Mouse (Mus musculus) forebrain, embryonic 10.5 days (tissue): ENCODE data around the gene Hoxb1. TPM values are rescaled to one million over a fixed set of nuclear protein-coding genes. Genes with fewer than 3 reads are reported as not detected.
A peak's percentile ranks its signal among the peaks of the same experiment; 100 is the strongest.

Source experiments
- DNase-seq: peaks from one replicate; pipeline ENCODE4 v3.0.0-alpha.2; 2017; ENCODE audit warnings: low spot score; ENCODE audit errors: extremely low spot score
- H3K27ac ChIP-seq: fragments of 300-500 bp; sonication (generic); 2 replicates; pipeline ENCODE4 v1.5.1; 2016; ENCODE audit warnings: mild to moderate bottlenecking
- H3K27me3 ChIP-seq: fragments of 300-500 bp; sonication (generic); 2 replicates; pipeline ENCODE4 v1.6.1; 2016; ENCODE audit warnings: mild to moderate bottlenecking; ENCODE audit not compliant: poor library complexity, severe bottlenecking
- H3K36me3 ChIP-seq: fragments of 300-500 bp; sonication (generic); replicated peaks from 2 replicates; pipeline ENCODE4 v1.6.1; 2016; ENCODE audit warnings: mild to moderate bottlenecking, moderate library complexity
- H3K4me1 ChIP-seq: fragments of 300-500 bp; sonication (generic); 2 replicates; pipeline ENCODE4 v1.6.1; 2016
- H3K4me3 ChIP-seq: fragments of 300-500 bp; sonication (generic); 2 replicates; pipeline ENCODE4 v1.5.1; 2016; ENCODE audit warnings: mild to moderate bottlenecking, moderate library complexity
- H3K9me3 ChIP-seq: fragments of 300-500 bp; sonication (generic); 2 replicates; pipeline ENCODE4 v1.6.1; 2016; ENCODE audit warnings: mild to moderate bottlenecking, moderate library complexity
- WGBS: fragments of 180-500 bp; shearing (Covaris S2); methylation state at CpG from one replicate; pipeline ENCODE4 v1.1.7; 2016; 5-methylcytosine and 5-hydroxymethylcytosine counted together
- polyA plus RNA-seq: library from polyadenylated mRNA; unstranded; fragments of >200 nt; fragmentation: Nextera tagmentation; extraction: Ambion mirVana; gene quantifications from 2 replicates; pipeline ENCODE4 v1.2.1, GENCODE M21; 2016

Gene Hoxb1
- polyA plus RNA-seq, 1 experiment from 2014 or later, result not detected

DNA sequence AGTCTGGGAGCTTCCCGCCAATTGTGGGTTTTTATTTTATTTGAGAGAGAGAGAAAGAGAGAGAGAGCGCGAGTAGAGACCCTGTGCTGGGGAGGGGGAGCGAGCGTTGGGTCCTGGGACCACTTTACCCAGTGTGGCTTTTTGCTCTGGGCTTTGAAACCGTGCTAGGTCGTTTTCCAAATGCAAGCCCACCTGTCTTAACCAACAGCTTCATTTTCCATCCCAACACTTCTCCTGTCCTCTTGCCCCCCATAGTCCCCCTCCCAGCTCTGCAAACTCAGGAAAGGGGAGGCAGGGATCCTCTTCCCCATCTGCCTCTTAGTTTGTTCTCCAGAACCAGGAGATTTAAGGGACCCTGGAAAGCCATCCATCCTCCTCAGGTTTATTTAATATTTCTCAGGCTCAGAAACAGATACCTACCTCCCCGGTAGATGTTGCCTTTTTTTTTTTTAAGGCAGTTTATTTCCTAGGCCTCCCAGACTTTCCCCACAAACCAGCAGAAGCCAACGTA is 10.7 kb upstream of the Hoxb1 start:
- H3K27me3 ChIP-seq, result peaks cover 99% of the 10 kb centered on the region
- H3K36me3 ChIP-seq, result no peaks in the 10 kb centered on the region
- no peaks in the 10 kb centered on the region for H3K9me3 ChIP-seq
- H3K4me1 ChIP-seq, result peaks cover 22% of the 10 kb centered on the region
- peak; percentile 25 for DNase-seq
- WGBS, result 2% methylated on average over 9 of the region's 9 CpGs
- H3K27ac ChIP-seq, result no peak overlapping the region
- H3K4me3 ChIP-seq, result peak overlapping the region; percentile 44

DNA sequence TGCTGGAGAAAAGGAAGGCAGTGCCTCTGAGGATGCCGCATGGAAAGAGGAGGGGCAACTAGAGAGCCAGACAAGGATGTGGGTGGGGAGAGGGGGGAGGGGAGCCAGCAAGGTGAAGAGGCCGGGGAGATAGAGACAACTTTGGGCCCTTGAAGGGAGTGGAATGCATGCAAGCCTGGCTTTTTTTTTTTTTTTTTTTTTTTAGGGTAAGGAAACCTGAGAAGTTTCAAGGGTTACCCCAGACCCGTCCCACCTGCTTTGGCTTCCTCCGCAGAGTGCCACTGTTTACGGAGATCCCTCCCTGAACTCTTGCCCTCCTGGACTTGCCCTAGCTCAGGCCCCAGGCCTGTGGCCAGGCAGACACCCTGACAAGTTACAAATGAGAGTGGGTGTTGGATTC is 1.7 kb upstream of the Hoxb1 start:
- Histone ChIP-seq H3K27me3 (peaks cover 99% of the 10 kb centered on the region), H3K27ac (no peak overlapping the region), H3K36me3 (no peaks in the 10 kb centered on the region), H3K4me3 (no peak overlapping the region), H3K9me3 (no peaks in the 10 kb centered on the region), H3K4me1 (peaks cover 6% of the 10 kb centered on the region; the same call in 1 of the 2 replicates)
- WGBS, result 0% methylated on average over 5 of the region's 5 CpGs
- DNase-seq, result no peak

DNA sequence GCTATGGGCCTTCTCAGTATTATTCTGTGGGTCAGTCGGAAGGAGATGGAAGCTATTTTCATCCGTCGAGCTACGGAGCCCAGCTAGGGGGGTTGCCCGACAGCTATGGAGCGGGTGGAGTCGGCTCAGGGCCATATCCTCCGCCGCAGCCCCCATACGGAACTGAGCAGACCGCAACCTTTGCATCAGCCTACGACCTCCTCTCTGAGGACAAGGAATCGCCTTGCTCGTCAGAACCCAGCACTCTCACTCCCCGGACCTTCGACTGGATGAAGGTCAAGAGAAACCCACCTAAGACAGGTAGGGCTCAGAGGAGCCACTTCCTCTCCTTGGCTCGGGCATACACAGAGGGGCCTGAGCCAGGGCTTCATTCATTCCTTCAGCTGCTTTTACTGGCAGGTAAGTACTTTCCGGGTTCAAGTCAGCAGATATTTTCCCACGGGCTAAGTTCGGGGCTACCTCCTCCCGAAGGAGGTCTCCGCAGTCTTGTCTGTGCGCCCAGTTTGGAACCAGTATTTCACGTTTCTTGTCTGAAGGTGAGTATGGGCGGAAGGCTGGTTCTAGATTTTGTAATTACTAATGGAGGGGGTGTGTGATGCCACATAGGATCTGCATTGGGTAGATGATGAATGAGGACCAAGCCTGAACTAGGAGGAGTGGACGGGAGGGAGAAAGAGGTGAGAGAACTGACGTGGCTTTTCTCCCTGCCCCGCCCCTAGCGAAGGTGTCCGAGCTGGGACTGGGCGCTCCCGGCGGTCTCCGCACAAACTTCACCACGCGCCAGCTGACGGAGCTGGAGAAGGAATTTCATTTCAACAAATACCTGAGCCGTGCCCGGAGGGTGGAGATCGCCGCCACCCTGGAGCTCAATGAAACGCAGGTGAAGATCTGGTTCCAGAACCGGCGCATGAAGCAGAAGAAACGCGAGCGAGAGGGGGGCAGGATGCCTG is 815 bp downstream of the Hoxb1 start:
- no peaks in the 10 kb centered on the region for H3K36me3 ChIP-seq
- peaks cover 100% of the 10 kb centered on the region for H3K27me3 ChIP-seq
- no peak for DNase-seq
- no peak overlapping the region for H3K4me3 ChIP-seq
- 1% methylated on average over 47 of the region's 47 CpGs for WGBS
- no peak overlapping the region for H3K27ac ChIP-seq
- no peaks in the 10 kb centered on the region for H3K9me3 ChIP-seq
- peaks cover 6% of the 10 kb centered on the region; the same call in 1 of the 2 replicates for H3K4me1 ChIP-seq

DNA sequence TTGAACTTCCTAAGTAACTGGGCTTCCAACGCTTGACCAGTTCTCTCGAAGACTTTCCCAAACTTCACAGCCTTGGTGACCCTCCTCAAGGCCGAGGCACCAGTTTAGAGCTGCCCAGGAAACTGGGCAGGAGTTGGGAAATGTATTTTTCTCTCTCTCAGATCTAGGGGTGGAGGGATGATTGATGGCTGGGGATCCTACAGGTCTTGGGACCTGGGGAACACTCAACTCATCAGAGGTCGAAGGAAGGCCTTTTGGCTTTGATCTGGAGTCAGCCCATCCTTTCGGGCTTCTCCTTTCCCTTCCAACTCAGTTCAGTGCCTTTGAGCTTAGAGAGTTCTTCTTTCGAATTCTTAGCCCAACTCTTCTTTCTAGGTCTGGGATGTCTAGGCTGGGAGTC is 1.6 kb downstream of the Hoxb1 start:
- Histone ChIP-seq H3K4me3 (no peak overlapping the region), H3K9me3 (no peaks in the 10 kb centered on the region)
- 11% methylated on average over 6 of the region's 6 CpGs for WGBS

DNA sequence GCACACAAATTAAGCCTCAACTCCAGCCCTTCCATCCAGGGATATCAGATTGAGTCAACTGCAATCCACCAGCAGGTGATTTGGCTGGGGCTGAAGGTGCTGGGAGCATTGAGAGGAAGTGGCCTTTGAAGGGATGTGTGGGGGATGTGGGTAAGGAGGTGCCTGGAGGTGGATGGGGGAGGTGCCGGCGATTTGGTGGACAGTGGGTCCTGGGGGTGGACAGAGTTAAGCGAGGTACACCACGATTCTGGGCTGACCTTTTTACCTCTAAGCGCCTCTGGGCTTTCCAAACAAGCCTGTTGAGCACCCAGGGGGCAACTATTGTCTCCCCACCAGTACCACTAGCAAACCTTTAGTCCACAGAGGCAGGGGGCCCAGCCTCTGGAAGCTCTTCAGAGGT is 3.1 kb downstream of the Hoxb1 start:
- DNase-seq, result no peak
- no peak overlapping the region for H3K27ac ChIP-seq
- H3K9me3 ChIP-seq, result no peaks in the 10 kb centered on the region
- no peaks in the 10 kb centered on the region for H3K36me3 ChIP-seq
- WGBS, result 4% methylated on average over 5 of the region's 5 CpGs
- peaks cover 10% of the 10 kb centered on the region; the same call in 1 of the 2 replicates for H3K4me1 ChIP-seq
- peaks cover 100% of the 10 kb centered on the region for H3K27me3 ChIP-seq
- H3K4me3 ChIP-seq, result no peak overlapping the region

More for the DNA sequence above, 1.6 kb downstream of the Hoxb1 start:
- H3K36me3 ChIP-seq, result no peaks in the 10 kb centered on the region
- DNase-seq, result no peak
- H3K27ac ChIP-seq, result no peak overlapping the region
- H3K27me3 ChIP-seq, result peaks cover 100% of the 10 kb centered on the region
- peaks cover 6% of the 10 kb centered on the region; the same call in 1 of the 2 replicates for H3K4me1 ChIP-seq

DNA sequence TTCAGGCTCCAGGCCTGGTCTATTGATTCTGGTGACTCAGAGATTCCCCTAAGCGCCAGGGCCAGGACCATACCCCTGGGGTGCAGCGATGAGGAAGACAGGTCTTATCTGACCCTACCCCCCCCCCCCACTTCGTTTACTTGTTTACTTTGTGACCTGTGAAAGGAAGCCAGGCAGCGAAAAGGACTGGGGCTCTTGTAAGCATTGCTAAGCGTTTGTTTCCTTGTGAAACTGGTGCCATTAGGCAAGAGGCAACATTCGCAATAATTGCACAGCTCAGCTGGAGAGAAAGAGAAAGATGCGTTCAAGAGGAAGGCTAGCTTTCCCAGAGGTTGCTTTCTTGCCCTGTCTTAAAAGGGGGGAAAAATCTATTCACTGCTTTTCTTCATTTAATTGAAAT is 3.6 kb downstream of the Hoxb1 start:
- Histone ChIP-seq H3K4me1 (peaks cover 10% of the 10 kb centered on the region; the same call in 1 of the 2 replicates), H3K36me3 (no peaks in the 10 kb centered on the region), H3K27ac (no peak overlapping the region), H3K4me3 (no peak overlapping the region), H3K27me3 (peaks cover 100% of the 10 kb centered on the region), H3K9me3 (no peaks in the 10 kb centered on the region)
- DNase-seq, result no peak
- WGBS, result 4% methylated on average over 7 of the region's 7 CpGs

DNA sequence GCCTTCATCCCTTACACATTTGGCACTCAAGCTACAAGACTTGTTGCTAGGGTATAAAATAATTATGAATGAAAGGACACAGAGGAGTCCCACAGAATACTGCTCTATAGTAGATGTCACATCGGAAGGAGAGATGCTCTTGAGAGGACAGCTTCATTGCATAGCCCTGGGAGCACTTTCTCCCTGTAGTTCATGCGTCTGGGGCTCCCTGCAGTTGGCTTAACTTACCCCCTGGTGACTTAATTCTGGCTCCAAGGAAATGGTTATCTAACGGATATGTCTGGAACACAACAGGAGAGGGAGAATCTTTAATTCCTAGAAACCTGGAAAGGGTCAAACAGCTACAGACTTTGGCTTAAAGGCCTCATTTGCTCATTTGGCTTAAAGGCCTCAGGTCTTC is 6.2 kb downstream of the Hoxb1 start:
- peaks cover 4% of the 10 kb centered on the region; the same call in 1 of the 2 replicates for H3K4me1 ChIP-seq
- DNase-seq, result no peak
- WGBS, result 10% methylated on average over 3 of the region's 3 CpGs
- H3K27me3 ChIP-seq, result peaks cover 100% of the 10 kb centered on the region
- no peaks in the 10 kb centered on the region for H3K36me3 ChIP-seq
- H3K4me3 ChIP-seq, result no peak overlapping the region
- no peaks in the 10 kb centered on the region for H3K9me3 ChIP-seq
- no peak overlapping the region for H3K27ac ChIP-seq

DNA sequence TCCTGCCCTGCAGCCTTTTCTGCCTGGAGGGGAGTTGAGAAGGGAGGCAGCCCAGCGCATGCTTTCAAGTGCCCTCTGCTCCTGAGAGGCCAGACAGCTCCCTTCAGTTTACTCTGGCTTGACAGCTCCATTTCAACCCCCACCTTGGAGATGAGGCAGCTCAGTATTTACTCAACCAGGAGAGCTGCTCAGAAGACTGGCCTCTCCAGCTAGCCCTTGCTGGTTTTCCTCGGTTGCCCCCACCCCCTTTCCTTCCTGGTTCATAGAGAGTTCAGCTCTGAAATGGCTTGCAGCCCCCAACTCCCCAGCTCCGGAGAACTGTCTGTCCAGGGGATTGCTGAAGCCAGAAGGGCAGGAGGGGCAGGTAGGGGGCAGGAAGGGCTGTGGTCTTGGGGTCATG is 7.0 kb downstream of the Hoxb1 start:
- H3K9me3 ChIP-seq, result no peaks in the 10 kb centered on the region
- H3K36me3 ChIP-seq, result no peaks in the 10 kb centered on the region
- no peak for DNase-seq
- H3K27ac ChIP-seq, result no peak overlapping the region
- peaks cover 4% of the 10 kb centered on the region; the same call in 1 of the 2 replicates for H3K4me1 ChIP-seq
- H3K27me3 ChIP-seq, result peaks cover 100% of the 10 kb centered on the region
- H3K4me3 ChIP-seq, result no peak overlapping the region
- WGBS, result 0% methylated on average over 3 of the region's 3 CpGs

DNA sequence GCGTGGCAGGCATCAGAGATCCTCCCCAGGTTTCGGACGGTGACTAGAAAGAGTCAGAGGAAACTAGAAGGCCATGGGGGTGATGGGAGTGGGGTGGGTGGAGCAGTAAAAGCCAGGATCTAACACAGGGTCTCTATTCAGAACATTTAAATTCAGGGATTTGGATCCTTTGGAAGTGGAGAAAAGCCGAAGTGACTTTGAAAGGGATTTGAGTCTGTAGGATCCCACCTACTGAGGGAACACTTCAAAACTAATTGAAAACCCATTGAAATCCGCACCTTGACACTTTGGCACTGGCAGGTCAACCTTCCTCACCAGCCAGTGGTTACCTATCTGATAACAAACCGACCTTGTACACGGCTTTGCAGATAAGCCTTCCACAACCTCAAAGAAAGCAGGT is 9.3 kb downstream of the Hoxb1 start:
- Histone ChIP-seq H3K27me3 (peaks cover 99% of the 10 kb centered on the region), H3K4me1 (peaks cover 4% of the 10 kb centered on the region; the same call in 1 of the 2 replicates), H3K27ac (no peak overlapping the region), H3K9me3 (no peaks in the 10 kb centered on the region), H3K36me3 (no peaks in the 10 kb centered on the region), H3K4me3 (no peak overlapping the region)
- 3% methylated on average over 7 of the region's 7 CpGs for WGBS
- DNase-seq, result no peak

DNA sequence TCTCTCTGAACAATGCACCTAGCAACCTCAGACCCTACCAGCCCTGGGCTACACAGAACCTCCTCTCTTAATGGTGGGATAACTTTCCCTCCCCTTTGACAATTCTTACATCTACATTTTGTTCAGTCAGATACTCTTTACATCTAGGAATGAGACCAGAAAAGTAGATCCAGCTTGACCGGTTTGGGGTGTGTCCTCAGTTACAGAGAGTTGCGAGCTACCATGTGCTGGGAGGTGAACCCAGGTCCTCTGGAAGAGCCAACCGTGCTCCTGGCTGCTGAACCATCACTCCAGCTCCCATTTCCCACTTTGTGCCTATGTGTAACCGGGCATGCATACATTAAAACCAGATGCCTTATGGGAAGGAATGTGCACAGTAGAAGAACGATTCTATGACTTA is 17.8 kb downstream of the Hoxb1 start:
- 84% methylated on average over 5 of the region's 5 CpGs for WGBS
- no peak overlapping the region for H3K4me3 ChIP-seq
- no peaks in the 10 kb centered on the region for H3K36me3 ChIP-seq
- H3K27me3 ChIP-seq, result peaks cover 56% of the 10 kb centered on the region
- H3K9me3 ChIP-seq, result no peaks in the 10 kb centered on the region
- H3K27ac ChIP-seq, result no peak overlapping the region
- H3K4me1 ChIP-seq, result no peaks in the 10 kb centered on the region
- DNase-seq, result no peak

DNA sequence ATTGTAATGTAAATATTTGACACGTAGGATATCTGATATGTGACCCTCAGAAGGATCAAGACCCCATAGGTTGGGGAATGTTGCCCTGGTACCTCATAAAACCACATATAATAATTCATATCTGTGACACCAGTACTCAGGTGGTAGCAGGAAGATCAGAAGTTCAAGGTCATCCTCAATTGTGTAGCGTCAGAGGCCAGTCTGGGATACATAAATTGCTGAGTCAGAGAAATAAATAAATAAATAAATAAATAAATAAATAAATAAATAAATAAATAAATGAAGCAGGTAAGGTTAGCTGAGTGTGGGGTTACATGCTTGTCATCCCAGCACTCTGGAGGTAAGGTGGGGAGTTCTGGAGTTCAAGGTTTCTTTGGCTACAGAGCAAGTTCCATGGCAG is 22.1 kb downstream of the Hoxb1 start:
- WGBS, result 86% methylated on average over 2 of the region's 2 CpGs
- Histone ChIP-seq H3K27ac (no peak overlapping the region), H3K4me1 (peaks cover 13% of the 10 kb centered on the region), H3K4me3 (no peak overlapping the region), H3K36me3 (no peaks in the 10 kb centered on the region), H3K27me3 (peaks cover 33% of the 10 kb centered on the region), H3K9me3 (no peaks in the 10 kb centered on the region)
- no peak for DNase-seq

DNA sequence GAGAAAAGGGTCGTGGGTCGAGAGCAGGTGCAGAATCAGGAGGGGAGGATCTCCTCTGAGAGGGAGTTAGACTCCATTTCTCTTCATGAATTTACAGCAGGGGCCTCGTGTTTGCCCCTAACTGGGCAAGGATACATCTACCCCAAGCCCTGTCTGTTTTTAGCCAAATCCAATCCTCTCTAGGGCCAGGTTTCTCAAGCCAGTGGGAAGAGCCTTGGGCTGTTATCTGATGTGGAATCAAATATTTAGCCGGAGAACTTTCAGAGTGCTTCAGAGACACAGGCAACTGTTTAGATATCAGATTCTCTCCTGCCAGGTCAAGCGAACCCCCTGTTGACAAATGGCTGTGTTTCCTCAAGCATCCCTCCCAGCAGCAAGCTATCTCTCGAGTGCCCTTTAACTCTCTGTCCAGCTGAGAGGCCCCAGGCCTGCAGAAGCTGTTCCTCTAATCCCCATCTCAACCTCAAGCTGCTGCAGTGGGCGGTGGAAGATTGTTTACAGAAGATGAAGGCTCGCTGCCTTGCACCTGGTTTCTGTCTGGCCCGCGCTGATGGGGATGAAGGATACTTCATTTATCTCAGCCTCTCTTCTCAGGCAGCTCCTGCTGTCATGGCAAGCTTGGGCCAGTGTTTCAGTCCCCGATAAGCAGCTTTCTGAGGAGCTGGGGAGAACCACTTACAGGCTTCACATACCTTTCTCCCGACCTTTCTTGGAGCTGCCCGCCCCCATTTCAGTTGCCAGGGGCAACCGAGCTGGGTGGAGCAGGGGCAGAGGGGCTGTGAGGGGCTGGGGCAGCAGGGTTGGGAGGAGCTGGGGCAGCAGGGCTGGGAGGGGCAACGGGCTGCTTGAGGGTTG is 31.4 kb downstream of the Hoxb1 start:
- no peak for DNase-seq
- Histone ChIP-seq H3K27me3 (peaks cover 55% of the 10 kb centered on the region), H3K4me1 (peaks cover 21% of the 10 kb centered on the region), H3K9me3 (no peaks in the 10 kb centered on the region), H3K4me3 (peak overlapping the region; percentile 27), H3K27ac (peak overlapping the region; percentile 30; the same call in 1 of the 2 replicates), H3K36me3 (no peaks in the 10 kb centered on the region)
- WGBS, result 11% methylated on average over 15 of the region's 15 CpGs
